Mouse (Mus musculus) yolk sac, embryonic 10.5 days (tissue): Measurements from ENCODE around the gene Vmn1r171.
"Not testable (repeated sequence)": the region's sequence is repeated elsewhere in the genome, so short reads cannot be mapped to it uniquely, and the experiment has no call there.

ENCODE experiments used
- DNase-seq: peaks from one replicate; pipeline ENCODE4 v3.0.0-alpha.2; 2017; ENCODE audit warnings: low spot score

Gene Vmn1r171

GRCm38 (mm10) chr7:23630422-23630821 lies at the start of gene Vmn1r171:
Vmn1r171 (plus strand) TSS chr7:23630722.
- no peak for DNase-seq

DNA sequence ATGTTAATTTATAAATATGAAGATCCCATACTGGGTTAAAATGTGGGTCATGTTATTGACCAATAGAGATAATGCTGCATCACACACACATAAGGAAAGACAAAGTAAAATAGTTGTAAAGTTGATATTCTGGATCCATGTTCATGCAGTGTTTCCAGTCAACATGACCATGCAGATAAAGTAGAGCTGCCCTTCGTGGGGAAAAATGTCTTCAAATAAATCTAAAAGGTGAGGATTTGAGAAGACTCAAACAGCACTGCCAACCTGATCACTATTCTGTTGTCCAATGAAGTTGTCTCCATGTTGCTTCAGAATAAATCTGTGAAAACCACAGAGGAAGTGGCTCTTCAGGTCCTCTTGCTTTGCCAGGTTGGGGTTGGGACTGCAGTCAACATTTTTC lies 24.6 kb upstream of the Vmn1r171 start, which contains the start of gene Vmn1r170:
Gene Vmn1r170, plus strand, starts transcription at position 301 of the 400 bp plus-strand sequence.
- DNase-seq: not testable (repeated sequence)

DNA sequence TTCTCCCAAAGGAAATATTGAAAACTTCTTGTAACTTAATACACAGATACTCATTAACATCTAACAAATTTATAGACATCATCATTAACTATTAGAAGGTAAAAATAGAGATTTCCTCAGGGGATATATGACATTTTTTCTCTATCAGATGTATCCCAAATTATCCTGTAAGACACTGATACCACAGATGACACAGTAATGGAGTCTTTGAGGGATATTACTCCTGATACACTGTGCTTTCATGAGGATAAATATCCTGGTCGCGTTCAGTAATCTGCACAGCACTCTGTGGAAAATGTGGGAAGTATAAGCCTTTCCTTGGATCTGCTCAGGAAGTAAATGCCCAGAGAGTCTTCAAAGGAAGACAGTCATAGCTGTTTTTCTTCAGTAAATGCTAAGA lies 27.5 kb downstream of the Vmn1r171 start, which contains the start of gene Vmn1r172:
Gene Vmn1r172, plus strand, starts transcription at position 301 of the 400 bp plus-strand sequence.
- no peak for DNase-seq
